Mouse (Mus musculus): ENCODE data around the gene Gabrb1. TPM values are rescaled to one million over a fixed set of nuclear protein-coding genes. Genes with fewer than 3 reads are reported as not detected.

Gabrb1 gene
- polyA plus RNA-seq, 1 experiment from 2014 or later = 0.04 TPM

DNA sequence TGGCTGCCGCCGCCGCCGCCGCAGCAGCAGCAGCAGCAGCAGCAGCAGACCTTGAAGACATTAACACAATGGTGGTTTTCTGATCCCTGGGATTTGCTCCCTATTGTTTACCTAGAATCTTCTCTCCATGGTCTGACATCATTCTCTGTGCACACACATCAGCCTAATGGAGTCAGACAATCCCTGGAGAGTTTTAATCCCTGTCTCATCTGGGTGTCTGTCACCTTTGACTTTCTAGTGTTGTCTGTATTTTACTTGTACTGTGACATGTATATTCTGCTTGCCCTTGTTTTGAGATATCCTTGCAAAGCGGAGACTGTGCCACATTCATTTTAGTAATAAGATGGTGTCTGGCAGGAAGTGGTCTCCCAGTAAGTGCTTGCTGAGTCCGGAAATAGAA lies 517.6 kb downstream of the Gabrb1 start:
- ChIA-PET POLR2A (interaction anchor here (1.0 kb wide), 1 partner anchor 33 kb away, joined by 3 read pairs; no protein-coding TSS in a partner anchor), CTCF (interaction anchor here (0.9 to 1.6 kb wide), 3 partner anchors 12 to 93 kb away, joined by 3 to 6 read pairs (median 3); no protein-coding TSS in a partner anchor)
- peak; percentile 71 for DNase-seq (ENCODE audit: low read depth, low spot score)
- in situ Hi-C loops (cut with MboI; ENCODE audit: low pct_unique_long_range_greater_than_20kb) = loop anchor here (5.0 kb wide), 1 partner anchor 537 kb away; no protein-coding TSS in a partner anchor
- peak; percentile 60 for ATAC-seq
- no peaks in the 10 kb centered on the region for H3K27me3 ChIP-seq
- no peak for TF ChIP-seq CTCF (IDR thresholded peaks at IDR 0.05)

DNA sequence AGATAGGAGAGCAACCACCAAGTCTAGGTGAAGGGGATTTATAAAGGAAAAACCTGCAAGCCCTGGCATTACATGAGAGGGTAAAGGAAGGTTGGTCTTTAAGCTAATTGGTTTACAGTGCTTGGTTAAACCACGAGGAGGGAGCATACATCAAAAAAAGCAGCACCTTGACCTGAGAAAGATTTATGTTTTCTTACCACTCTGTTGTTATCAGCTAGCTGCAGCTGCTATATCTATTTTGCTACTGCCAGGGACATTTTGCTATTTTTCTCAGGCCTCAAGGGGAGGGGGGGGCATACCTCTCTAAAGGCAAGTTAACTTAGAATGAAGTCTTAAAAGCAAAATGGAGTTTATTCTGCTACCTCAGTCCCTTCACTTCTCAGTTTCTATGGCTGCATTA lies 523.3 kb downstream of the Gabrb1 start:
- ChIA-PET CTCF (interaction anchor here (0.9 kb wide), 1 partner anchor 9 kb away, joined by 3 read pairs; no protein-coding TSS in a partner anchor), POLR2A (no interaction called here)
- TF ChIP-seq CTCF (IDR thresholded peaks at IDR 0.05) = no peak
- DNase-seq (ENCODE audit: low read depth, low spot score) (no peak), ATAC-seq (no peak)
- H3K27me3 ChIP-seq = no peaks in the 10 kb centered on the region
- in situ Hi-C loops (cut with MboI; ENCODE audit: low pct_unique_long_range_greater_than_20kb) = no loop called here

GRCm38 (mm10) chr5:72182804-72183203 lies 524.9 kb downstream of the Gabrb1 start:
- DNase-seq (ENCODE audit: low read depth, low spot score) = no peak
- no peak for ATAC-seq
- in situ Hi-C loops (cut with MboI; ENCODE audit: low pct_unique_long_range_greater_than_20kb) = no loop called here
- ChIA-PET POLR2A (interaction anchor here (0.6 to 1.0 kb wide), 2 partner anchors 9 to 151 kb away, joined by 4 read pairs; no protein-coding TSS in a partner anchor), CTCF (no interaction called here)
- no peaks in the 10 kb centered on the region for H3K27me3 ChIP-seq
- no peak for TF ChIP-seq CTCF (IDR thresholded peaks at IDR 0.05)

- ATAC-seq (no peak), DNase-seq (ENCODE audit: low read depth, low spot score) (no peak)
- TF ChIP-seq CTCF (IDR thresholded peaks at IDR 0.05) = no peak
- CTCF ChIA-PET = interaction anchor here (1.2 kb wide), 1 partner anchor 26 kb away, joined by 4 read pairs; no protein-coding TSS in a partner anchor
- in situ Hi-C loops (cut with MboI; ENCODE audit: low pct_unique_long_range_greater_than_20kb) = no loop called here
- no peaks in the 10 kb centered on the region for H3K27me3 ChIP-seq
- POLR2A ChIA-PET = no interaction called here
These were observed 526.0 kb downstream of the Gabrb1 start for GRCm38 (mm10) chr5:72183929-72184328.

DNA sequence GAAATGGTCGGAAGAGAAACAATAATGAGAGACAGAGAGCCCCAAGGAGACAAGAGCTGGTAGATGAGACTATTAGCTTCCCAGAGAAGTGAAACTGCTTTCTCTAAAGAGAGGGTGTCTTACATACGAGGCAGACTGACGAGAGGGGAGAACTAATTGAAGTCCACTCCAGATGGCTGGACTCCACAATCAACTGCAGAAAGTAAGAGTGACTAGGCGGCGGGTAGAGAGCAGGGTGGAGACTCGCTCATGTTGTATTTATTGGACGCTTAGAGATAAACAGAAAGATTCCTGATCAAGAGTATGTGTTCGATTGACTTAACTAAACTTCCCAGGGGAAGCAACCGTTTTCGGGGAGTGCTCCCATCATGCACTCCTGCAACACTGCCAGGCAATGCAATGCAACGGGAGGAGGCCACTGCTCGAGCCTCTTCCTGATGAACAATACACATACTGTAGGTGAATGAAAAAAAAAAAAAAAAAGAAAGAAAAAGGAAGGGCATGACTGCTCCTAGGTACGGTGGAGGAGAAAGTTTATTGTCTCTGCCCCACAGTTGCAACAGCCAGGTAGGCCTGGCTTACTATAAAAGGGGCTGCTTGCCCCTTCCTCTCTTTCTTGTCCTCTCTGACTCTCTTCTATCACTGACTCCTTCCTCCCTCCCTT lies 526.7 kb downstream of the Gabrb1 start:
- ChIA-PET CTCF (interaction anchor here (1.2 kb wide), 1 partner anchor 25 kb away, joined by 4 read pairs; no protein-coding TSS in a partner anchor), POLR2A (no interaction called here)
- no peak for ATAC-seq
- TF ChIP-seq CTCF (IDR thresholded peaks at IDR 0.05) = no peak
- in situ Hi-C loops (cut with MboI; ENCODE audit: low pct_unique_long_range_greater_than_20kb) = no loop called here
- H3K27me3 ChIP-seq = no peaks in the 10 kb centered on the region
- DNase-seq (ENCODE audit: low read depth, low spot score) = no peak

DNA sequence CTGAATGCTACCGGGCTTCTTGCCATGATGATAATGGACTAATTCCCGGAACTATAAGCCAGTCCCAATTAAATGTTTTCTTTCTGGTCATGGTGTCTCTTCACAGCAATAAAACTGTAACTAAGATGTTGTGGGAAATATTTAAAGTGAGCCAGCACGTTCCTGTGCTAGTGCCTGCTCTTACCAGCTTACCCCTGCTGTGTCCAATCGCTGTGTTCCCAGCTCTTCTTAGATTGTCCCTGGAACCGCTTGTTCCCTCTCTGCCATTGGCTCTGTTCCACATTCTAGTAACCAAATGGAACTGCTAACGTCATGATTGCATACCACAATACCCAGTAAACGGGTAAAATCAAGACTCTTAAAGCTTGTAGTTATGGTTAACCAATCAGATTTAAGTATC lies 533.2 kb downstream of the Gabrb1 start:
- TF ChIP-seq CTCF (IDR thresholded peaks at IDR 0.05) = no peak
- ATAC-seq (no peak), DNase-seq (ENCODE audit: low read depth, low spot score) (no peak)
- in situ Hi-C loops (cut with MboI; ENCODE audit: low pct_unique_long_range_greater_than_20kb) = no loop called here
- POLR2A ChIA-PET = interaction anchor here (0.6 to 1.6 kb wide), 3 partner anchors 8 to 84 kb away, joined by 3 to 4 read pairs (median 3); no protein-coding TSS in a partner anchor
- CTCF ChIA-PET = interaction anchor here (0.9 to 2.3 kb wide), 6 partner anchors 9 to 48 kb away, joined by 3 to 10 read pairs (median 4); no protein-coding TSS in a partner anchor
- H3K27me3 ChIP-seq = no peaks in the 10 kb centered on the region

GRCm38 (mm10) chr5:72191932-72192331 lies 534.0 kb downstream of the Gabrb1 start:
- in situ Hi-C loops (cut with MboI; ENCODE audit: low pct_unique_long_range_greater_than_20kb) = no loop called here
- TF ChIP-seq CTCF (IDR thresholded peaks at IDR 0.05) = no peak
- H3K27me3 ChIP-seq = no peaks in the 10 kb centered on the region
- ChIA-PET CTCF (interaction anchor here (1.2 to 2.3 kb wide), 4 partner anchors 8 to 19 kb away, joined by 3 to 10 read pairs (median 6); no protein-coding TSS in a partner anchor), POLR2A (interaction anchor here (1.6 kb wide), 1 partner anchor 9 kb away, joined by 4 read pairs; no protein-coding TSS in a partner anchor)
- ATAC-seq (no peak), DNase-seq (ENCODE audit: low read depth, low spot score) (no peak)

DNA sequence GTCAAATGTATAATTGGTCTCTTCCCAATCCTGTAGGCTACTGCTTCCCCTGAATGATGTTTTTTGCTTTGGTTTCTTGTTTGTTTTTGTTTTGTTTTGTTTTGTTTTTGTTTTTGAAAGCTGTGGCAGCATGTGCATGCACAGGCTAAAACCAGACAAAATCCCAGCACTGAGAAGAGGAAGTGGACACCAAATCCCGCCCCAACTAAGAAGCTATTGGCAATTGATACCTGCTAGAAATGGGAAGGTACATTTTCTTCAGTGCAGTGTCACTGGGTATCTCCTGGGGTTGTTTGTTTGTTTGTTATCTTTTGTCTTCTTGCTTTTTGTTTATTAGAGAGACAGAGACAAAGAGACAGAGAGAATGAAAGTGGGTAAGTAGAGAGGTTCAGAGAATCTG lies 537.5 kb downstream of the Gabrb1 start:
- no peak for TF ChIP-seq CTCF (IDR thresholded peaks at IDR 0.05)
- H3K27me3 ChIP-seq = no peaks in the 10 kb centered on the region
- ChIA-PET CTCF (no interaction called here), POLR2A (no interaction called here)
- no peak for ATAC-seq
- in situ Hi-C loops (cut with MboI; ENCODE audit: low pct_unique_long_range_greater_than_20kb) = no loop called here
- DNase-seq (ENCODE audit: low read depth, low spot score) = no peak

Other genes starting within 250 kb of the Gabrb1 start
- not detected for gene Cox7b2, start 109.9 kb upstream of the Gabrb1 start, polyA plus RNA-seq (2021)
- gene Gabra4, start 195 bp downstream of the Gabrb1 start, polyA plus RNA-seq (2021) = not detected